Mouse (Mus musculus) brown adipose tissue, adult 24 weeks (tissue): ENCODE measurements around the gene Fam25c. TPM values are rescaled to one million over a fixed set of nuclear protein-coding genes. Genes with fewer than 3 reads are reported as not detected.

Source experiments
- polyA plus RNA-seq: library from polyadenylated mRNA; stranded (reverse); fragments of >200 nt; gene quantifications from 2 replicates; pipeline ENCODE4 v1.2.4, GENCODE M21; 2012; ENCODE audit not compliant: missing spikeins, insufficient read depth, insufficient read length

The Fam25c gene
- polyA plus RNA-seq, 1 experiment: not detected

Other genes starting within 250 kb of the Fam25c start
- not detected in 2 replicates for gene Npy4r, start 202.9 kb downstream of the Fam25c start, polyA plus RNA-seq
- 0.12 and 1.2 TPM in 2 replicates for gene Gprin2, start 153.8 kb downstream of the Fam25c start, polyA plus RNA-seq
- gene Syt15, start 135.8 kb downstream of the Fam25c start, polyA plus RNA-seq: 0.29 TPM in 1 of 2 replicates, not detected in the other
- 6.3 and 9.9 TPM in 2 replicates for gene Shld2, start 44.9 kb downstream of the Fam25c start, polyA plus RNA-seq
- 115 and 160 TPM in 2 replicates for gene Glud1, start 44.7 kb downstream of the Fam25c start, polyA plus RNA-seq
- 136 and 188 TPM in 2 replicates for gene Sncg, start 19.4 kb upstream of the Fam25c start, polyA plus RNA-seq
- 5.0 and 12.8 TPM in 2 replicates for gene Mmrn2, start 20.0 kb upstream of the Fam25c start, polyA plus RNA-seq
- gene Bmpr1a, start 147.9 kb upstream of the Fam25c start, polyA plus RNA-seq: 20.5 and 21.8 TPM in 2 replicates
- not detected in 2 replicates for gene 9230112D13Rik, start 167.4 kb upstream of the Fam25c start, polyA plus RNA-seq
- 12.4 and 28.6 TPM in 2 replicates for gene Ldb3, start 233.2 kb upstream of the Fam25c start, polyA plus RNA-seq
- not detected in 2 replicates for gene Opn4, start 244.7 kb upstream of the Fam25c start, polyA plus RNA-seq